Mouse (Mus musculus) forebrain, embryonic 12.5 days (tissue): ENCODE data around the gene Ddx47. TPM values are rescaled to one million over a fixed set of nuclear protein-coding genes. Genes with fewer than 3 reads are reported as not detected.
A peak's percentile ranks its signal among the peaks of the same experiment; 100 is the strongest.

ENCODE experiments used
- ATAC-seq: fragments of 200-750 bp; cut with Nextera tagmentation; 2 replicates; pipeline ENCODE4 v1.8.0; 2017; ENCODE audit warnings: moderate TSS enrichment; ENCODE audit not compliant: low FRiP score
- H3K27ac ChIP-seq: fragments of 300-500 bp; sonication (generic); 2 replicates; pipeline ENCODE4 v1.5.1; 2016; ENCODE audit warnings: mild to moderate bottlenecking
- H3K27me3 ChIP-seq: fragments of 300-500 bp; sonication (generic); 2 replicates; pipeline ENCODE4 v1.6.1; 2016; ENCODE audit warnings: mild to moderate bottlenecking
- H3K36me3 ChIP-seq: fragments of 300-500 bp; sonication (generic); replicated peaks from 2 replicates; pipeline ENCODE4 v1.6.1; 2016; ENCODE audit warnings: mild to moderate bottlenecking
- H3K4me1 ChIP-seq: fragments of 300-500 bp; sonication (generic); 2 replicates; pipeline ENCODE4 v1.6.1; 2016
- H3K4me2 ChIP-seq: fragments of 300-500 bp; sonication (generic); 2 replicates; pipeline ENCODE4 v1.6.1; 2016; ENCODE audit warnings: mild to moderate bottlenecking, moderate library complexity
- H3K4me3 ChIP-seq: fragments of 300-500 bp; sonication (generic); replicated peaks from 2 replicates; pipeline ENCODE4 v1.5.1; 2016; ENCODE audit warnings: mild to moderate bottlenecking
- H3K9ac ChIP-seq: fragments of 300-500 bp; sonication (generic); 2 replicates; pipeline ENCODE4 v1.6.1; 2016; ENCODE audit warnings: mild to moderate bottlenecking
- H3K9me3 ChIP-seq: fragments of 300-500 bp; sonication (generic); 2 replicates; pipeline ENCODE4 v1.6.1; 2016
- WGBS: fragments of 180-500 bp; shearing (Covaris S2); methylation state at CpG from one replicate; pipeline ENCODE4 v1.1.7; 2016; 5-methylcytosine and 5-hydroxymethylcytosine counted together
- polyA plus RNA-seq: library from polyadenylated mRNA; unstranded; fragments of >200 nt; fragmentation: Nextera tagmentation; extraction: Ambion mirVana; gene quantifications from 2 replicates; pipeline ENCODE4 v1.2.1, GENCODE M21; 2016

Gene Ddx47
- polyA plus RNA-seq, 1 experiment from 2014 or later, result 93.0 TPM

DNA sequence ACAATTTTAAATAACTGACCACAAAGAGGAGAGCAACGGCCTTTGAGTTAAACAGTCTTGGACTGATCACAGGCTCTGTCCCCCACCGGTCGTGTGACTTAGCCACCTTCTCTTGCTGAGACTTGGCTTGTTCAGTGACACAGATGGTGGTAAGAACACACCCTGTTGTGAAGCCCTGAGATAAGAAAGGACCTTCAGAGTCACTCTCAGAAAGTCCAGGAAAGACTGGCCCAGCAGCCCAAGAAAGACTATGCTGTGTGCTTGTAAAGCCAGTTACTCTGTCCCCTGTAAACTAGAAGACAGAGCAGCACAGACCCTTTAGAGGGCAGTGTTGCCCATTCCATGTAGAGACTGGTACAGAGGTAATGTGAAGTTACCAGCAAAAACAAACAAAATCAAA, 26.7 kb upstream of the Ddx47 start:
- Histone ChIP-seq H3K9ac (no peak overlapping the region), H3K9me3 (no peaks in the 10 kb centered on the region), H3K4me2 (no peak overlapping the region), H3K36me3 (no peaks in the 10 kb centered on the region), H3K27ac (no peak overlapping the region), H3K4me3 (no peak overlapping the region), H3K27me3 (peaks cover 22% of the 10 kb centered on the region; the same call in 1 of the 2 replicates), H3K4me1 (peaks cover 23% of the 10 kb centered on the region)
- WGBS, result 71% methylated on average over 3 of the region's 3 CpGs
- no peak for ATAC-seq

DNA sequence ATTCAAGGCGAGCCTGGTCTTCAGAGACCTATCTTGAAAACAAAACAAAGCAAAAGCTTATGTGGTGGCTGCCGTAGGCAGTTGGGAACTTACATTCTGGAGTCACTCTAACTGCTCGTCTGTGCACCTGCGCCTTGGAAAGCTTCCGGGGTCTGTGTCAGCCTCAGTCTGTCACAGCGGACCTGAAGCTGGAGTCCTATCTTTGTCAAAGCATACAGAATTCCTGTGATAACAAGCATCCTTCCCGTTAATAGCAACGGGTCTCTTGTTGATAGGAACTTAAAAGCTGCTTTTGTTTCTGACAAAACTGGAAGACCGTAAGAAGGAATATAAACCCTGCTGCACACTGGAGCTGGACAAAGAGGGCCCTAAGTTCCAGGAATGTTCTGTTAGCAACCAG, 23.0 kb upstream of the Ddx47 start:
- no peak for ATAC-seq
- Histone ChIP-seq H3K27ac (no peak overlapping the region), H3K4me2 (no peak overlapping the region), H3K36me3 (no peaks in the 10 kb centered on the region), H3K9ac (no peak overlapping the region), H3K4me3 (no peak overlapping the region), H3K9me3 (no peaks in the 10 kb centered on the region), H3K4me1 (peaks cover 9% of the 10 kb centered on the region), H3K27me3 (0 out of 2 replicates have a peak, but pooled peaks cover 9% of the 10 kb centered on the region)
- WGBS, result 82% methylated on average over 9 of the region's 9 CpGs

DNA sequence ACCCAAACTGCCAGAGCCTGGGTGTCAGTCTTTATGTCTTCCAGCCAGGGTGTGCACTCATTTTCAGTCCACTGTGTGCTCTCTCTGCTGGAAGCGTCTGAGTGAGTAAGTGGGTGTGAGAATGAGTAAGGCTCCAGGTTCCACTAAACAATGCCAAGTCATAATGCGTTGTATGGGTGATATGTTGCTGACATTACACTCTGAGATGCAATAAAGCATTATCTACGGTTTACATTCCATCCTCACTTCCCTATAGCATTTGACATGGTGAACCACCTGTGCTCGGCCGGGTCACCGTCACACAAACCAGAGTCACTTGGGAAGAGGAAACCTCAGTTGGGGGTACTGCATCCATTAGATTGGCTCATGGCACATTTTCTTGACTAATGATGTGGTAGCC, 20.7 kb upstream of the Ddx47 start:
- Histone ChIP-seq H3K4me1 (no peaks in the 10 kb centered on the region), H3K4me3 (no peak overlapping the region), H3K9ac (no peak overlapping the region), H3K36me3 (no peaks in the 10 kb centered on the region), H3K4me2 (no peak overlapping the region), H3K27me3 (no peaks in the 10 kb centered on the region), H3K9me3 (no peaks in the 10 kb centered on the region), H3K27ac (no peak overlapping the region)
- 93% methylated on average over 6 of the region's 6 CpGs for WGBS
- no peak for ATAC-seq

DNA sequence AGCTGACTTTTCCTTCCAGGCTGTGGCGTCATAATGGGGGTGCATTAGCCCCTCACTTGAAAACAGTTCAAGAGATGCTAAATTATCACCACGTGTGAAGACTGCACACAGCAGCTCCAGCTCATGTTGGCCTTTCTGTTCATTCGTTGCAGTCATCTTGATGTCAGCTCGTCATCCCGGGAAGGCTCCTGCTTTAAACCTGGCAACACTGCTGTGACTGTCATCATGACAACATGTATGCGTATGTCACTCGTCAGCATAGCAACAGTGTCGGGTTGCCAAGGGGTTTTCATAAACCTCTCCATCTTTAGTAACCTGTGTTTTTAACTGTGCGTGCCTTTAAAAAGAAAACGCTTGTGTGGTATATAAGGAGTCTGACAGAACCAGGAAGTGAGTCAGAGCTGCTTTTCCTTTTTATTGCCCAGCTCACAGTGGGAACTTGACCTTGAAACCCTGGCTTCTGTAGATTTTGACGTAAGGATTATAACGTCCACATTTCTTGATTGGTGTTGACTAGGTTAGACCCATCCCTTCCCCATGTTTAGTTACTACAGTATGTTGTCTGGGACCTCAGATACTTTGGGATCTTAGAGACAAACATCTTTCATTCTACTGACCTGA, 17.3 kb upstream of the Ddx47 start:
- no peak for ATAC-seq
- no peaks in the 10 kb centered on the region for H3K36me3 ChIP-seq
- H3K27ac ChIP-seq, result no peak overlapping the region
- H3K4me2 ChIP-seq, result no peak overlapping the region
- no peaks in the 10 kb centered on the region for H3K27me3 ChIP-seq
- no peaks in the 10 kb centered on the region for H3K9me3 ChIP-seq
- H3K9ac ChIP-seq, result no peak overlapping the region
- 78% methylated on average over 12 of the region's 12 CpGs for WGBS
- no peaks in the 10 kb centered on the region for H3K4me1 ChIP-seq
- no peak overlapping the region for H3K4me3 ChIP-seq

DNA sequence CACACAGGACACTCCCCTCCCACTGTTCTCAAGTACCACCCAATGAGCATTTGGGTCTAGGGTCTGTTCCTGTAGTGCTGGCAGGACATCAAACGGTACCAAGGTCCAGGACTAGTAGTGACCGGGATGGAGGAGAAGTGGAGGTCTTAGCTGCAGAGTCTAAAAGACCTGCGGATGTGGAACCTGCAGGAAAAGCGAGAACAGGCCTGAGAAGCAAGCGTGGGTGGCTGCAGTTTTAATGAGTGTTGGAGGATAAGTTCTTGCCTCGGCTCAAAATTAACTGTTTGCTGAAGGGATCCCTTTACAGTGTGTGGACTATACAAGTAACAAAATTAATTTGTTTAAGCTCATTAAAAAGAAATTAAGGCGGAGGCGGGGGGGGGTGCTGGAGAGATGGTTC, 16.4 kb upstream of the Ddx47 start:
- no peaks in the 10 kb centered on the region for H3K4me1 ChIP-seq
- 83% methylated on average over 8 of the region's 8 CpGs for WGBS

DNA sequence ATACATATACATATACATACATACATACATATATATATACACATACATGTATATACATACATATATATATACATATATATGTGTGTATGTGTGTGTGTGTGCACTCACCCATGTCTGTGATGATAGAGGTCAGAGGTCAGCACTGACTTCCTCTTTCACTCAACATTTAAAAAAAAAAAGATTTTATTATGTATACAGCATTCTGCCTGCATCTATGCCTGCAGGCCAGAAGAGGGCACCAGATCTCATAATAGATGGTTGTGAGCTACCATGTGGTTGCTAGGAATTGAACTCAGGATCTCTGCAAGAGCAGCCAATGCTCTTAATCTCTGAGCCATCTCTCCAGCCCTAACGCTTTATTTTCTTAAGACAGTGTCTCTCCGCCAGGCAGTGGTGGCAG, 14.5 kb upstream of the Ddx47 start:
- no peak for ATAC-seq
- H3K4me1 ChIP-seq, result no peaks in the 10 kb centered on the region
- no peak overlapping the region for H3K27ac ChIP-seq
- no peaks in the 10 kb centered on the region for H3K27me3 ChIP-seq
- H3K9ac ChIP-seq, result no peak overlapping the region
- no peak overlapping the region for H3K4me2 ChIP-seq
- no peaks in the 10 kb centered on the region for H3K36me3 ChIP-seq
- WGBS, result 82% methylated on average over 2 of the region's 2 CpGs
- H3K4me3 ChIP-seq, result no peak overlapping the region
- no peaks in the 10 kb centered on the region for H3K9me3 ChIP-seq

More for the DNA sequence above, 16.4 kb upstream of the Ddx47 start:
- Histone ChIP-seq H3K4me2 (no peak overlapping the region), H3K4me3 (no peak overlapping the region), H3K9ac (no peak overlapping the region), H3K27ac (no peak overlapping the region), H3K36me3 (no peaks in the 10 kb centered on the region), H3K27me3 (no peaks in the 10 kb centered on the region), H3K9me3 (no peaks in the 10 kb centered on the region)
- ATAC-seq, result no peak

DNA sequence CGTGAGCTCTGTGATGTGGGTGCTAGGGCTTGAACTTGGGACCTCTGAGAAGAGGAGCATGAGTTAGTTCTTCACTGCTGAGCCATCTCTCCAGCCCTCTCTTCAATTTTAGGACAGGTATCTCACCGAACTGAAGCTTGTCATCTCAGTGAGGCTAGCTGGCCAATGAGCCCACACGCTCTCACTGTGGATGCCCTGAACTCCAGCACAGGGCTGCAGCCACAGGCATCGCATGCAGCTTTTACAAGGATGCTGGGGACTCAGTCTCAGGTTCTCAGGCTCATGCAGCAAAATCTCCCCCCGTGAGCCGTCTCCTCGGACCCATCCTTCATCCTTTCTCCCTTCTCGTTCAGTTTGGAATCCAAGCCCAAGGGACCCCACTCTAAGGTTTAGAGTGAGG, 13.3 kb upstream of the Ddx47 start:
- WGBS, result 92% methylated on average over 8 of the region's 8 CpGs
- no peak for ATAC-seq
- Histone ChIP-seq H3K9me3 (no peaks in the 10 kb centered on the region), H3K27ac (no peak overlapping the region), H3K4me1 (no peaks in the 10 kb centered on the region), H3K4me3 (no peak overlapping the region), H3K36me3 (no peaks in the 10 kb centered on the region), H3K27me3 (no peaks in the 10 kb centered on the region), H3K9ac (no peak overlapping the region), H3K4me2 (no peak overlapping the region)

DNA sequence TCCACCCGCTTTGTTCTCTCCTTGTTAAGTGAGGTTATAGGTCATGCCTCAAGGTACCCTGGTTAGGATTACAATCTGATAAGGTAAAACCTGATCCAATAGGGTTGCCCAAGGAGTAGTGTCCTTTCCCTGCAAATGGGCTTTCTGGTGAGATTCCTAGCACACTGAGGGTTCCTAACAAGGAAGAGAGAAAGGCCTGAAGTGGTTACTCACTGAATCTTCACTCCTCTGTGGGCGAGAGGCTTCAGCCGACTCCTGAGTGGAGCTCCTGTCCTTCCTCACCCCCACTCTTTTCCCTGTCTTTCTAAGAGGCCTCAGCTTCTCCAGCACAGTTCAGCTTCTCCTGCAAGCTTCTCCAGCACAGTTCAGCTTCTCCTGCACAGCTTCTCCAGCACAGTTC, 12.6 kb upstream of the Ddx47 start:
- 89% methylated on average over 3 of the region's 3 CpGs for WGBS
- no peak overlapping the region for H3K4me2 ChIP-seq
- no peak overlapping the region for H3K4me3 ChIP-seq
- no peaks in the 10 kb centered on the region for H3K36me3 ChIP-seq
- H3K27ac ChIP-seq, result no peak overlapping the region
- H3K9me3 ChIP-seq, result no peaks in the 10 kb centered on the region
- no peak for ATAC-seq
- H3K27me3 ChIP-seq, result no peaks in the 10 kb centered on the region
- no peak overlapping the region for H3K9ac ChIP-seq
- no peaks in the 10 kb centered on the region for H3K4me1 ChIP-seq

DNA sequence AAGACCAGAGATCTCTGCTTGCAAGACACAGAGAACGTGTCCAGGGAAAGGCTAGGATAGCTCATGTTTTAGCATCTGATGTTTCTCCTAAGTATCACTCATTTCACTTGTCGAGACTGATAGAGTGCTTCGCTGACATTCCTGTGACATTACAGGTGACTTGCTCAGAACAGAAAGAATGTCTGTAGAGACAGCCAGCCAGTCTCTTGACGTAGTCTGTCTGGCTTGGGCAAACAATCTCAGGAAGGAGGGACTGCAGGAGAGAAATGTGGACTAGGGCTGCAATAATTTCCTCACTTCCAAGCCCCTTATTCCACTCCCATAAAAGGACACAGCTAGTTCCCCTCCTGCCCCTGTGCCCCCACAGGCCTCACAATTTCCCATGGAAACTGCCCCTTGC, 11.1 kb upstream of the Ddx47 start:
- Histone ChIP-seq H3K9ac (no peak overlapping the region), H3K27ac (no peak overlapping the region), H3K27me3 (no peaks in the 10 kb centered on the region), H3K4me3 (no peak overlapping the region), H3K9me3 (no peaks in the 10 kb centered on the region), H3K4me2 (no peak overlapping the region), H3K4me1 (no peaks in the 10 kb centered on the region), H3K36me3 (no peaks in the 10 kb centered on the region)
- WGBS, result 82% methylated on average over 4 of the region's 4 CpGs
- no peak for ATAC-seq

DNA sequence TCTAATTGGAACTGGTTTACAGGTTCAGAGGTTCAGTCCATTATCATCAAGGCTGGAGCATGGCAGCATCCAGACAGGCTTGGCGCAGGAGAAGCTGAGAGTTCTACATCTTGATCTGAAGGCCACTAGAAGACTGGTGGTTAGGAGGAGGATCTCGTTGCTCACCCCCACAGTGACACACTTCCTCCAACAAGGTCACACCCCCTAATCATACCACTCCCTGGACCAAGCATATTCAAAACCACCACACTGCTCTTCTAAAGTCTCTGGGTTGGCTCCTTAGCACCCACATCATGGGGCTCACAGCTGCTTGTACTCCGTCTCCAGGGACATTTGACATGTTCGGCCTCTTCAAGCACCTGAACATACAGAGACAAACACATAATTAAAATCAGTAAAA, 9.4 kb upstream of the Ddx47 start:
- Histone ChIP-seq H3K4me3 (no peak overlapping the region), H3K9ac (no peak overlapping the region), H3K36me3 (no peaks in the 10 kb centered on the region), H3K27ac (no peak overlapping the region), H3K27me3 (no peaks in the 10 kb centered on the region), H3K9me3 (no peaks in the 10 kb centered on the region), H3K4me1 (no peaks in the 10 kb centered on the region), H3K4me2 (no peak overlapping the region)
- no peak for ATAC-seq
- WGBS, result 92% methylated on average over 4 of the region's 4 CpGs

DNA sequence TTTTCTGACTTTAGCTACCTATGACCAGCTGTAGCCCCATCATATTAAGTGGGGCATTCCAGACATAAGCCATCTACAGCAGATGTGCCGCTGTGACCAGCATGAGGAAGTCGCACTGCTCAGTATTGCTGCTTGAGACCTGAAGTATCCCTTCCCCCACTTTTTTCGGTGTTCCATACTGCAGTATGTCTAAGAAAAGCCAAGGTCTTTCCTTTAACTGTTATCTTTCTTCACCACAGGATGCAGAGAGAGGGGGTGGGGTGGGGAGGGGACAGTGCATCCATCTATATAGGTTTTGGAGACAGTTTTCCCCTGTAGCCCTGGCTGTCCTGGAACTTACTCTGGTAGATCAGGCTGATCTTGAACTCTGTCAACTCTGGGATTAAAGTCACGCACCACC, 5.0 kb upstream of the Ddx47 start:
- Histone ChIP-seq H3K36me3 (no peaks in the 10 kb centered on the region), H3K4me2 (no peak overlapping the region), H3K9me3 (no peaks in the 10 kb centered on the region), H3K9ac (no peak overlapping the region), H3K4me3 (no peak overlapping the region), H3K27ac (no peak overlapping the region), H3K27me3 (no peaks in the 10 kb centered on the region), H3K4me1 (no peaks in the 10 kb centered on the region)
- WGBS, result 95% methylated on average over 4 of the region's 4 CpGs
- no peak for ATAC-seq

DNA sequence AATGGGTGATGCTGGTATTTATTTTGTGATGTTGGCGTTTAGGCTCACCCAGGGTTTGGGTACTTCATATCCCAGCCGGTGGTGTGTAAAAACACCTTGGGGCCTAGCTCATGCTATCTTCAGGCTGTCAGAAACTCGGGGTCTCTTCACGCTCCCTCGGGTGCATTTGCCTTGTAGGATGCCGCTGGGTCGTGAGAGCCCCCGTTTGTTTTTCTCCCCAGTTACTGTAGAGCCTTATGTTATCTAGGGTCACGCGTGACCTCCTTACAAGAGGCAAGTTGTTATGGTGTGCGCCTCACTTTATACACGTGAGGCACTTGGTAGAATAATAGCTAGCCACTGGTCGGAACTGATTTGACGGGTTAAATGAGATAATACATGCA, 313 bp downstream of the Ddx47 start:
- no peaks in the 10 kb centered on the region for H3K9me3 ChIP-seq
- 2% methylated on average over 14 of the region's 14 CpGs for WGBS
- peaks cover 8% of the 10 kb centered on the region for H3K4me1 ChIP-seq
- H3K36me3 ChIP-seq, result peaks cover 31% of the 10 kb centered on the region
- no peaks in the 10 kb centered on the region for H3K27me3 ChIP-seq
- H3K4me3 ChIP-seq, result peak overlapping the region; percentile 81
- no peak overlapping the region for H3K27ac ChIP-seq
- peak; percentile 80; the same call in 1 of the 2 replicates for ATAC-seq
- H3K9ac ChIP-seq, result peak overlapping the region; percentile 78
- H3K4me2 ChIP-seq, result peak overlapping the region; percentile 86

DNA sequence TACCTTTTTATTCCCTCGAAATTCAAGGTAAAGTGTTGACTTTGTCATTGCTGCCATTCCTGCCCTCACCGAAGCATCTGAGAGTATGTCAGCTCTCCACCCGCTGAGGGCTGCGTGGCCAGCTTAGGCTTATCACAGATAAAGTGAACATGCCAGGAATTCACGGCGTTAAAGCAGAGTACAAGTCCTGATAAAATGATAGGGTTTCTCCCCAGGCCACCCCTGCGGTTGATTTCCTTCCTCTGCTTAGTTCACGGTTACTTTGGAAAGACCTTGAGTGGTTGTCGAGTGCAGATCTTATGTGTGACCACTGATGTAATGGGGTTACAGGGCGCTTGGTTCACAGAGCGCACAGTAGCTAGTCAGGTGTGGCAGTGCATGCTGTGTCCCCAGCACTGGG, 5.8 kb downstream of the Ddx47 start:
- WGBS, result 96% methylated on average over 11 of the region's 11 CpGs
- Histone ChIP-seq H3K9me3 (no peaks in the 10 kb centered on the region), H3K36me3 (peaks cover 86% of the 10 kb centered on the region), H3K4me1 (peaks cover 5% of the 10 kb centered on the region), H3K4me2 (no peak overlapping the region), H3K27me3 (no peaks in the 10 kb centered on the region), H3K27ac (no peak overlapping the region), H3K4me3 (no peak overlapping the region), H3K9ac (no peak overlapping the region)
- ATAC-seq, result no peak
